Mouse (Mus musculus) adrenal gland, adult 18-20 months (tissue): Measurements from ENCODE around the gene Tmem141. TPM values are rescaled to one million over a fixed set of nuclear protein-coding genes. Genes with fewer than 3 reads are reported as not detected.
A peak's percentile ranks its signal among the peaks of the same experiment; 100 is the strongest.

Source experiments
- DNase-seq, 2 experiments: peaks; one replicate each; pipeline ENCODE4 v3.0.0; 2021 to 2022; ENCODE audit warnings: low spot score in 2 of 2
- total RNA-seq, 2 experiments: library from RNA; stranded (reverse); gene quantifications; 1 replicate in 1 of 2; 2 replicates in 1 of 2; pipeline ENCODE4 v1.2.3; 2021

Gene Tmem141
- total RNA-seq, 2 experiments from 2014 or later = 14.6 to 38.7 TPM

- peak in 1 of 2 experiments; percentile 30 for DNase-seq
Measured at GRCm38 (mm10) chr2:25578796-25579736, 42.7 kb downstream of the Tmem141 start.

DNA sequence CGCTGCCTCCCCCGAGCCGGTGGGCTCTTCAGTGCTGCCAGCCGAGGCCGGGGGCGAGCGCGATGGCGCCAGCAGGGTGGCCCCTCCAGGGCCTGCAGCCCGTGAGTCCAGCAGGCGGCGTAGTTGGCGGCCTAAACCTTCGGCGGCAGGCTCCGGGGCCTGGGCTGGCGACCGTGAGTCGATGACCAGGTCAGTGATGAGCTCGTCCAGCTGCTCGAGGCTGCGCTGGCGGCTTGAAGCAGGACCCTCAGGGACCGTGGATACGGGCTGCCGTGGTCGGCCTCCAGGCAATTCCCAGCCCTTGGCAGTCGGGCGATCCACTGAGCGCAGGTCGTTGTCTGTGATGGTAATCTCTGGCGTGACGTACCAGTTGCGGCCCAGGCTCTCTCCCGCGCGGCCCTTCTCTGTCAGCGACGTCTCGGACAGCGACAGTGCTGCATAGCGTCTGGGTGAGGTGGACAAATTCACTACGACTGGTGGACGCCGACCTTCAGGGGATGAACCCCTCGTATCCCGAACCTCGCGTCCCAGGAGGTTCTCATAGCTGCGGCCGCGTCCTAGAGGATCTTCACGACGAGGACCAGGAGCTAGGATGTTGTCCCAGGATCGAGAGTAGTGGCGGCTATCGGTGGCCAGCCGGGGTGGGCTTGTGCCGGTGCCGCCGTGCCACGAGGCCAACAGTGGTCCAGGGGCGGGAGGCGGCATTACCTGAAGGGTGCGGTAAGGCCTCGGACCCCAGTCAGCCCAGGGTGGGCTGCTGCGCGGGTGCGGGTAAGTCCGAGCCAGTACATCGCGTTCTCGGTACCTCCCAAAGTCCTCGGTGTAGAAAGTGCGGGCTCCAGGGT, 43.6 kb downstream of the Tmem141 start:
- DNase-seq = peak in 1 of 2 experiments; percentile 31

- DNase-seq = no peak
Measured at GRCm38 (mm10) chr2:25576965-25577891, 44.6 kb downstream of the Tmem141 start.

DNA sequence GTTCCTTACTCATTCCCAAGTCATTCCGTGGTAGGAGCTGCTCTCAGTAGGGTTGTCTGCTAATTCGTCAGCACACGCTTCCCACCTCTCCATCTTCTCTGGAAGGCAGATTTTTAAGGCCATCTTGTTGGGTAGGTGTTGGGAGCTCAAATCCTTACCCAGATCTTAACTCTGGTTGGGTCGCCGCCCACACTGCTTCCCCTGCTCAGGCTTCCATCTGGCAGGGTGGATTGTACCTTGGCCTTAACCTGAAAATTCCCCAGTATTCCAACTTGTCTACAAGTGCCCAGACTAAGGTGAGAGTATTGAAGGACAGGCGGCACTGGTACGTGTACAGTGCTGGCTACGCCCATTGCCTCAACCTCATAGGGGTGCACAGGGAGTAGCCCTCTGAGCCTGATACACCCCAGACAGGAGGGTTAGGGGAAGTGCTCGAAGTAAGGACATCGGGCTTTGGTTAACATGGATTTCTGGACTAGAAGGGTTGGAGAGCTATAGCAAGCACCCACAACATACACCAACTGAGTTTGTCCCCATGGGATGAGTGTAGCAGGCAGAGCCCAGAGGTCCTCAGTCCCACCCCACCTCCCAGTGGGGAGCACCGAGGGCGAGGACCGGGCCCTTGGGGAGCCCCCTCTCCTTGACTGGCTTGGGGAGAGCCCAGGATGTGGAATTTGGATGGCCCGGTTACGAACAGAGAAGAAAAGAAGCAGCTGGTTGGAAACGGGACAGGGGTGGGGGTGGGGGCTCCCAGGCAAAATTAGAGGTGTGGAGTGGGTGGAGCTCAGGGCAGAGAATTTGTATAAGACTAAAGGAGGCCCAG, 45.6 kb downstream of the Tmem141 start:
- no peak for DNase-seq

- DNase-seq = peak in 1 of 2 experiments; percentile 47
Measured at GRCm38 (mm10) chr2:25575432-25576027, 46.3 kb downstream of the Tmem141 start.

DNA sequence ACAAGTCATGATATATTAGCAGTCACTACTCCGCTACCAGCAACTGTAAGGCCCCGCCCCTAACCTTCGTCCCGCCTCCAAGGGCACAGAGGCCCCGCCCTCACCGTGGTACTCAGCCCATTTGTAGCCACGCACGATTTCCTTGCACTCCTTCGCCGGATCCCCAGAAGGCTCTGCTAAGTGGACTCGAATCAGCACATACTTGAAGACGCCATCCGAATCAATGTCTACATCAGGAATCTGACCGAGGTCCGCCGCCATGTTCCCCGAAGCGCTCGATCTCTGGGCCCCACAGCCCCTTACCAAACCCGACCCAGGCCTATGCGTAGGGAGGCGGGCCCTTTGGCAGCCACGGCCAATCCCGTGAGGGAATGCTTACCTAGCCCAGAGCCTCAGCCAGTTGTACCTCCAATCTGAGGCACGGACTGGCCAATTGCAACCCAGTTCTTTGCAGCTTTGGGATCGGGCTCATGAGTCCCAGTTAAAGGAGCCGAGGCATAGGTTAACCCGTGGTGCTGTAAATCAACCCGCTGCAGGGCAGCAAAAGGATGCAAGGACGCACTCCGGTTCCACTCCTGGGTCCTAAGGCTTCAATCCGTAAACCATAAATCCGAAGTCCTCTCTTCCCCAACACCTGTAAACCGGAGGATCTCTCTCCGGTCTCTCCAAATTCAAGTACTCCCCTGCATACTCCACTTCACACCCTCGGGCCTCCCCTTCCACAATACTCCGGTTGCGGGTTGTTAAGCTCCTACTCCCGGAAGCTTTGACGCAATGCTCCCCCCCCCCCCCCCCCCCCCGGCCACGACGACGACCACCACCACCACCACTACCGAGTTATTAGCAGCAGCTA, 47.0 kb downstream of the Tmem141 start, which contains the start of the genes Mamdc4 and Phpt1:
Gene Mamdc4 (minus strand): TSS at position 267 of the 853 bp plus-strand sequence.
Gene Phpt1 (minus strand): TSS at position 646 of the 853 bp plus-strand sequence.
- DNase-seq = peak; percentile 92 to 96

DNA sequence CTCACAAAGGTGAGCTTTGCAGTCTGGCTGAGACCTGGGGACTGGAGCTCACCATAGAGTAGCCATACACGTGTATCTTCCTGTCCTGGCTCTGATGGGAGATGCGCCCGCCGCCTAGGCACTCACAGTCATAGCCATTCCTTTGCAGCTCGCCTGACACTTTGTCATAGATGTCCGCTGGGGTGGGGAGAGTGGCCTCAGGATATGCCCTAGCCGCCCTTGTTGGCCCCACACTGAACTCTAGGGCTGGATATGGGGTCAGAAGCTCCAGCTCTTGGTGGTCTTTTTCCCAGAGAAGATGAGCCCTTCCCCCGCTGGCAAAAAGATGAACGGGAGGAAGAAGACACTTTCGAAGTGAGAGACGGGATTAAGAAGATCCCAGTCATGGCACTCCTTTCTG, 47.7 kb downstream of the Tmem141 start:
- peak in 1 of 2 experiments; percentile 27 for DNase-seq

DNA sequence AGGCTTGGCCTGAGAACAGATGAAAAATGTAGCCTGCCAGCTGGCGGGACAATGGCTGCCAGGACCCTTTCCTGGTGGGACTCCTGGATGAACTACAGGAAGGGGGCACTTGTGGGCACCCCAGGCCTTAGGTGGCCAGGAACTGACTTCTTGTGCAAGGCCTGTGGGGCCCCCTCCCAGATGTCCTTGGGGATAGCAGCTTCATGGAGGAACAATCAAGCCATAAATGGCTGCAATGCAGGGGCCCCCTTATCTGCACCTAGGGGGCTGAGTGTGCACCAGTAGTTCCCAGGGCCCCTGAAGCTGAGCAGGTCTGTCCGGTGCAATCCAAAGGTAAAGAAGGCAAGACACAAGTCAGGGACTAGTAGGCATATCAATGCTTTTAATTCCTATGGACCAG, 48.7 kb downstream of the Tmem141 start:
- peak in 1 of 2 experiments; percentile 21 for DNase-seq

DNA sequence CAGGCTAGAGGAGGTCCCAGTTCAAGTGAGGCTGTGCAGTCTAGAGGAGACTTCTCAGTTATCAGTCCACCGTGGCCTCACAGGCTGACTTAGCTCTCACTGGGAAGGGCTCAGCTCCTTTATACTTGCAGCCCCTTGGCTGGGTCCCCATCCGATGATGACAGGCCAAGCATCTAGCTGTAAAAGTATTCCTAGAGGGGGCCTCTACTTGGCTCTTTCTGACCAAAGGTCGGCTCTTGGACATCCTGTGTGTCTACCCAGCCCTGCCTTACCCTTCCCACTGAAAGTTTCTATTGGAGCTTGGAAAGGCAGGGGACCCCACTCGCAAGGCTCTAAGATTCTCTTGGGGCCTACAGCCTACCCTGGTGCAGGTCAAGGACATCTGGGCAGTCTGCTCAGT, 50.6 kb downstream of the Tmem141 start:
- DNase-seq = no peak

Other genes starting within 250 kb of the Tmem141 start
- gene Sapcd2, start 249.7 kb downstream of the Tmem141 start, total RNA-seq = not detected
- 1 to 10 TPM; 3.2 to 8.3 TPM for gene Entpd2, start 226.1 kb downstream of the Tmem141 start, total RNA-seq
- 100 to 1,000 TPM; 125 to 161 TPM for gene Npdc1, start 222.7 kb downstream of the Tmem141 start, total RNA-seq
- under 1 TPM; 0.13 to 0.35 TPM for gene Fut7, start 198.7 kb downstream of the Tmem141 start, total RNA-seq
- gene Abca2, start 193.3 kb downstream of the Tmem141 start, total RNA-seq = 10 to 100 TPM; 36.9 to 48.5 TPM
- 1 to 10 TPM in 1 of 2 experiments, under 1 TPM in 1; 0.53 to 1.1 TPM for gene Clic3, start 165.2 kb downstream of the Tmem141 start, total RNA-seq
- gene Paxx, start 160.9 kb downstream of the Tmem141 start, total RNA-seq = 10 to 100 TPM; 38.6 to 54.5 TPM
- 1 to 10 TPM; 1.1 to 3.1 TPM for gene Ptgds, start 152.0 kb downstream of the Tmem141 start, total RNA-seq
- not detected for gene Lcn12, start 128.1 kb downstream of the Tmem141 start, total RNA-seq
- 10 to 100 TPM; 92.1 to 94.5 TPM for gene Fbxw5, start 121.3 kb downstream of the Tmem141 start, total RNA-seq
- gene C8g, start 120.3 kb downstream of the Tmem141 start, total RNA-seq = 1 to 10 TPM; 2.2 to 3.5 TPM
- 10 to 100 TPM; 32.5 to 32.6 TPM for gene Traf2, start 75.1 kb downstream of the Tmem141 start, total RNA-seq
- 100 to 1,000 TPM; 302 to 308 TPM for gene Edf1, start 64.2 kb downstream of the Tmem141 start, total RNA-seq
- 1 to 10 TPM; 3.4 to 4.4 TPM for gene Mamdc4, start 47.2 kb downstream of the Tmem141 start, total RNA-seq
- gene Phpt1, start 46.8 kb downstream of the Tmem141 start, total RNA-seq = 10 to 100 TPM; 49.4 to 69.5 TPM
- 1 to 10 TPM; 1.5 to 1.7 TPM for gene Ajm1, start 40.2 kb downstream of the Tmem141 start, total RNA-seq
- 10 to 100 TPM; 82.3 to 97.5 TPM for gene Rabl6, start 13.5 kb downstream of the Tmem141 start, total RNA-seq
- gene Ccdc183, start 4.3 kb downstream of the Tmem141 start, total RNA-seq = not detected
- gene Fcna, start 6.0 kb upstream of the Tmem141 start, total RNA-seq = 10 to 100 TPM in 1 of 2 experiments, 1 to 10 TPM in 1; 5.3 to 12.3 TPM
- not detected for gene Lcn8, start 31.1 kb upstream of the Tmem141 start, total RNA-seq
- gene Lcn5, start 35.9 kb upstream of the Tmem141 start, total RNA-seq = not detected
- gene Lcn6, start 54.8 kb upstream of the Tmem141 start, total RNA-seq = not detected
- gene Lcn10, start 60.7 kb upstream of the Tmem141 start, total RNA-seq = not detected
- 10 to 100 TPM in 1 of 2 experiments, not detected in 1; 67.0 TPM for gene Obp2a, start 78.0 kb upstream of the Tmem141 start, total RNA-seq
- 10 to 100 TPM; 36.0 to 42.9 TPM for gene Bmyc, start 84.7 kb upstream of the Tmem141 start, total RNA-seq
- gene Obp2b, start 115.0 kb upstream of the Tmem141 start, total RNA-seq = not detected
- gene Lcn3, start 143.6 kb upstream of the Tmem141 start, total RNA-seq = not detected
- not detected for gene Lcn11, start 155.0 kb upstream of the Tmem141 start, total RNA-seq
- gene Gm13539, start 160.3 kb upstream of the Tmem141 start, total RNA-seq = not detected
- not detected for gene Glt6d1, start 193.8 kb upstream of the Tmem141 start, total RNA-seq
- gene Lcn9, start 201.1 kb upstream of the Tmem141 start, total RNA-seq = not detected
- not detected for gene Sohlh1, start 225.2 kb upstream of the Tmem141 start, total RNA-seq
- 1 to 10 TPM; 3.7 to 3.8 TPM for gene Kcnt1, start 241.7 kb upstream of the Tmem141 start, total RNA-seq